Mouse (Mus musculus) heart, postnatal 0 days (tissue): Measurements from ENCODE around the gene Nectin2. TPM values are rescaled to one million over a fixed set of nuclear protein-coding genes. Genes with fewer than 3 reads are reported as not detected.

ENCODE experiments used
- ATAC-seq: fragments of 200-750 bp; cut with Nextera tagmentation; 2 replicates; pipeline ENCODE4 v1.8.0; 2017; ENCODE audit warnings: low read depth, moderate number of reproducible peaks, moderate library complexity; ENCODE audit not compliant: insufficient read depth
- DNase-seq: peaks from one replicate; pipeline ENCODE4 v3.0.0-alpha.2; 2016; ENCODE audit warnings: low spot score
- H3K27ac ChIP-seq: fragments of 300-500 bp; sonication (generic); 2 replicates; pipeline ENCODE4 v1.5.1; 2014; ENCODE audit warnings: low read depth, mild to moderate bottlenecking
- H3K27me3 ChIP-seq: fragments of 300-500 bp; sonication (generic); 2 replicates; pipeline ENCODE4 v1.6.1; 2014; ENCODE audit warnings: low read length, mixed read lengths; ENCODE audit not compliant: control insufficient read depth, insufficient read depth
- H3K36me3 ChIP-seq: fragments of 300-500 bp; sonication (generic); replicated peaks from 2 replicates; pipeline ENCODE4 v1.6.1; 2014; ENCODE audit warnings: low read length, mixed read lengths; ENCODE audit not compliant: control insufficient read depth, insufficient read depth
- H3K4me1 ChIP-seq: fragments of 300-500 bp; sonication (generic); 2 replicates; pipeline ENCODE4 v1.6.1; 2014; ENCODE audit warnings: antibody characterized with exemption; ENCODE audit not compliant: control insufficient read depth, insufficient read depth
- H3K4me2 ChIP-seq: fragments of 300-500 bp; sonication (generic); 2 replicates; pipeline ENCODE4 v1.6.1; 2014; ENCODE audit warnings: low read depth, mild to moderate bottlenecking, low read length, moderate library complexity
- H3K4me3 ChIP-seq: fragments of 300-500 bp; sonication (generic); 2 replicates; pipeline ENCODE4 v1.5.1; 2014; ENCODE audit warnings: low read depth, low read length
- H3K9ac ChIP-seq: fragments of 300-500 bp; sonication (generic); replicated peaks from 2 replicates; pipeline ENCODE4 v1.6.1; 2014; ENCODE audit warnings: low read depth, low read length, mixed read lengths
- H3K9me3 ChIP-seq: fragments of 300-500 bp; sonication (generic); replicated peaks from 2 replicates; pipeline ENCODE4 v1.6.1; 2016; ENCODE audit warnings: low read length; ENCODE audit not compliant: control insufficient read depth
- CTCF ChIP-seq: IDR thresholded peaks from 2 replicates; pipeline ENCODE4 v1.5.1; 2016; ENCODE audit warnings: antibody characterized with exemption, control low read depth, low read depth
- EP300 ChIP-seq: IDR thresholded peaks from 2 replicates; pipeline ENCODE4 v1.6.1; 2016; ENCODE audit warnings: antibody characterized with exemption, low read depth
- WGBS: fragments of 180-500 bp; shearing (Covaris S2); extraction: QIAGEN DNeasy Blood & Tissue Kit; methylation state at CpG from one replicate; pipeline ENCODE4 v1.1.7; 2014; 5-methylcytosine and 5-hydroxymethylcytosine counted together
- polyA plus RNA-seq: library from polyadenylated mRNA; unstranded; fragments of >200 nt; fragmentation: Nextera tagmentation; extraction: Ambion mirVana; gene quantifications from 2 replicates; pipeline ENCODE4 v1.2.1, GENCODE M21; 2015
- total RNA-seq: library from RNA; depleted of rRNA; stranded (reverse); fragments of >200 nt; gene quantifications from 2 replicates; pipeline ENCODE4 v1.2.3, GENCODE M21; 2014; ENCODE audit warnings: low replicate concordance

Gene Nectin2
- total and polyA plus RNA-seq, 2 experiments from 2014 or later, result 43.6 to 81.3 TPM

GRCm38 (mm10) chr7:19758623-19759022, 8.3 kb upstream of the Nectin2 start:
- DNase-seq (no peak), ATAC-seq (no peak)
- H3K27ac ChIP-seq, result peak overlapping the region; percentile 85
- H3K9ac ChIP-seq, result no peak overlapping the region
- TF ChIP-seq EP300 (no peak), CTCF (no peak)
- H3K4me1 ChIP-seq, result peaks cover 56% of the 10 kb centered on the region
- no peaks in the 10 kb centered on the region for H3K27me3 ChIP-seq
- WGBS, result 84% methylated on average over 13 of the region's 13 CpGs
- H3K36me3 ChIP-seq, result peaks cover 43% of the 10 kb centered on the region
- no peak overlapping the region for H3K4me2 ChIP-seq
- H3K4me3 ChIP-seq, result no peak overlapping the region
- H3K9me3 ChIP-seq, result no peaks in the 10 kb centered on the region

GRCm38 (mm10) chr7:19755851-19756786, 5.8 kb upstream of the Nectin2 start:
- peaks cover 56% of the 10 kb centered on the region for H3K4me1 ChIP-seq
- peak overlapping the region; percentile 44 for H3K4me2 ChIP-seq
- no peaks in the 10 kb centered on the region for H3K27me3 ChIP-seq
- DNase-seq (peak; percentile 95), ATAC-seq (peak; percentile 89)
- peaks cover 22% of the 10 kb centered on the region for H3K36me3 ChIP-seq
- peak overlapping the region; percentile 97 for H3K27ac ChIP-seq
- H3K9ac ChIP-seq, result peak overlapping the region; percentile 29; the same call in 1 of the 2 replicates
- WGBS, result 4% methylated on average over 22 of the region's 24 CpGs
- peak; percentile 85; the same call in 1 of the 2 replicates for TF ChIP-seq EP300
- no peak for TF ChIP-seq CTCF
- H3K9me3 ChIP-seq, result no peaks in the 10 kb centered on the region
- peak overlapping the region; percentile 6; the same call in 1 of the 2 replicates for H3K4me3 ChIP-seq

GRCm38 (mm10) chr7:19755008-19755407, 4.7 kb upstream of the Nectin2 start:
- Histone ChIP-seq H3K9me3 (no peaks in the 10 kb centered on the region), H3K27me3 (no peaks in the 10 kb centered on the region), H3K27ac (peak overlapping the region; percentile 97), H3K4me2 (no peak overlapping the region), H3K4me1 (peaks cover 54% of the 10 kb centered on the region), H3K9ac (no peak overlapping the region), H3K4me3 (no peak overlapping the region), H3K36me3 (peaks cover 18% of the 10 kb centered on the region)
- WGBS, result 69% methylated on average over 2 of the region's 2 CpGs
- TF ChIP-seq CTCF, result peak; percentile 18; the same call in 1 of the 2 replicates
- TF ChIP-seq EP300, result no peak
- DNase-seq (no peak), ATAC-seq (no peak)

GRCm38 (mm10) chr7:19754065-19754464, 3.8 kb upstream of the Nectin2 start:
- peaks cover 47% of the 10 kb centered on the region for H3K4me1 ChIP-seq
- H3K27ac ChIP-seq, result peak overlapping the region; percentile 97
- no peaks in the 10 kb centered on the region for H3K9me3 ChIP-seq
- DNase-seq (no peak), ATAC-seq (no peak)
- H3K4me3 ChIP-seq, result no peak overlapping the region
- 59% methylated on average over 1 of the region's 1 CpGs for WGBS
- H3K27me3 ChIP-seq, result no peaks in the 10 kb centered on the region
- TF ChIP-seq EP300, result no peak
- TF ChIP-seq CTCF, result no peak
- H3K36me3 ChIP-seq, result peaks cover 15% of the 10 kb centered on the region
- H3K9ac ChIP-seq, result no peak overlapping the region
- H3K4me2 ChIP-seq, result no peak overlapping the region

- Histone ChIP-seq H3K4me3 (no peak overlapping the region), H3K27ac (peak overlapping the region; percentile 97), H3K27me3 (no peaks in the 10 kb centered on the region), H3K9me3 (no peaks in the 10 kb centered on the region), H3K4me1 (peaks cover 50% of the 10 kb centered on the region), H3K36me3 (peaks cover 10% of the 10 kb centered on the region), H3K9ac (no peak overlapping the region), H3K4me2 (no peak overlapping the region)
- 29% methylated on average over 7 of the region's 7 CpGs for WGBS
- no peak for ATAC-seq
- TF ChIP-seq CTCF, result no peak; the same call in 1 of the 2 replicates
- TF ChIP-seq EP300, result no peak
- DNase-seq, result peak; percentile 45
Observed at GRCm38 (mm10) chr7:19753587-19753986, 3.3 kb upstream of the Nectin2 start.
